Mouse (Mus musculus): ENCODE results near the gene Tspan10. TPM values are rescaled to one million over a fixed set of nuclear protein-coding genes. Genes with fewer than 3 reads are reported as not detected.
A peak's percentile ranks its signal among the peaks of the same experiment; 100 is the strongest.

The Tspan10 gene
- polyA plus RNA-seq, 1 experiment from 2014 or later = not detected

DNA sequence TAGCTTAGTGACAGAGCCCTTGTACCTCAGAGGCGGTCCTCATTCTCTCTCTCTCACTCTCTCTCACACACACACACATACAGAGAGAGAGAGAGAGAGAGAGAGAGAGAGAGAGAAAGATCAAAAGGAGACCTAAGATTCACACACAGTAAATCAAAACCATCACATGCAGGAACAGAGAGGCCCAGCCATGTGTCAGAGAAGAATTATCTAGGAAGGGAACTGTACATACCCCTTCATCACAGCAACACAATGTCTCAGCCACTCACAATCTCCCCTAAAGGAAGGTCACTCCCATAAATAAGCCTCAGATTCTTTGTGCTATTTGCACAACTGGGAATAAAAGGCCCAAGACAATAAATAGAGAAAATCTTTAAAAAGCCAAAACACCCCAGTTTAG is 23.9 kb upstream of the Tspan10 start:
- H3K27ac ChIP-seq (ENCODE audit: low read length) = no peak overlapping the region
- H3K9me3 ChIP-seq (replicated peaks; ENCODE audit: control insufficient read depth, low read length) = no peaks in the 10 kb centered on the region
- no peak overlapping the region for H3K4me3 ChIP-seq (ENCODE audit: low read depth, low read length)
- H3K9ac ChIP-seq (ENCODE audit: low read depth, low read length) = no peak overlapping the region
- no peaks in the 10 kb centered on the region; the same call in 1 of the 2 replicates for H3K4me1 ChIP-seq (ENCODE audit: control insufficient read depth, low read depth, low read length)
- no peak for ATAC-seq (ENCODE audit: low read depth)
- H3K36me3 ChIP-seq (ENCODE audit: control insufficient read depth, insufficient read depth) = peaks cover 67% of the 10 kb centered on the region
- WGBS (ENCODE audit: insufficient replicate concordance) = 84% methylated on average over 1 of the region's 1 CpGs
- H3K4me2 ChIP-seq (ENCODE audit: low read depth, low read length) = no peak overlapping the region
- H3K27me3 ChIP-seq (ENCODE audit: control insufficient read depth, insufficient read depth, low read depth, low read length) = no peaks in the 10 kb centered on the region

DNA sequence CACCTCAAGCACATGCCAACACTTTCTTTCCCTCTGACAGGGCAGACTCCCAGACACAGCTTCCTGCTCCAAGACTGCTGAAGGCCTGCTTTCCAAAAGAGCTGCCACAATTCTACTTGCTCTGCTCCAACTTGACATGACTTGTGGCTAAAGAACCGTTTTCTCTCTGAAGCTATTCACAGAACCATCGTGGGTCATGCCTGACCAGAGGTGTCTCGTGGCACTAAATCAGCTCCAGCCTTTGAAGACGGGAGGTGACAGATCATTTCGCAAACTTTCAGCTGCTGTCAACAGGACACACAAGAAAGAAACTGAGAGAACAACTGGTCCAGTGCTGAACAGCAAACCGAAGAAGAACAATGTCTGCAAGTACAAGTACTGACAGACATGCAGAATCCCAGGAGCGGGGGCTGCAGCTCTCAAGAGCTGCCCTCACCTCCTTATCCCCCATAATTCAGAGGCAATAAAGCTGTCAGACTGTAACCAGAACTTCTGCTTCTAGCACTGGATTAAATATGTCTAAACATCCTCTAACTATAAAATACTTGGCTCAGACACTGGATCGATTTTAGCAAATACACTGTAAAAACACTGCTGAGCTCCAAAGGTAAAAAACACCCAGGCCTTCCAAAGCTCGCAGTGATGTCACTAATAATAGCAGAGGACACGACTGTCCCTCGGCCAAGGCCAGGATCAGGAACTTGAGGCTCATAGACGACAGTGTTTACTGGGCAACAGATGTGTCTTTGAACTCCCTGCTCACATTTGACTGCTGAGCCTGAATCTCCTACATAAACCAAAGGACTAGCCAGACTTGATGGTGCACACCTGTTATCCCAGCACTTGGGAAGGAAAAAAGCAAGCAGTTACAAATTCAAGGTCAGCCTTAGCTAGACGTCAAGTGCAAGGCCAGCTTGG is 19.5 kb upstream of the Tspan10 start:
- no peak overlapping the region for H3K4me3 ChIP-seq (ENCODE audit: low read depth, low read length)
- WGBS (ENCODE audit: insufficient replicate concordance) = 74% methylated on average over 13 of the region's 13 CpGs
- H3K4me1 ChIP-seq (ENCODE audit: control insufficient read depth, low read depth, low read length) = no peaks in the 10 kb centered on the region; the same call in 1 of the 2 replicates
- ATAC-seq (ENCODE audit: low read depth) = no peak
- H3K27ac ChIP-seq (ENCODE audit: low read length) = no peak overlapping the region
- H3K9ac ChIP-seq (ENCODE audit: low read depth, low read length) = no peak overlapping the region
- H3K9me3 ChIP-seq (replicated peaks; ENCODE audit: control insufficient read depth, low read length) = no peaks in the 10 kb centered on the region
- no peak overlapping the region for H3K4me2 ChIP-seq (ENCODE audit: low read depth, low read length)
- H3K36me3 ChIP-seq (ENCODE audit: control insufficient read depth, insufficient read depth) = peaks cover 70% of the 10 kb centered on the region
- H3K27me3 ChIP-seq (ENCODE audit: control insufficient read depth, insufficient read depth, low read depth, low read length) = no peaks in the 10 kb centered on the region

DNA sequence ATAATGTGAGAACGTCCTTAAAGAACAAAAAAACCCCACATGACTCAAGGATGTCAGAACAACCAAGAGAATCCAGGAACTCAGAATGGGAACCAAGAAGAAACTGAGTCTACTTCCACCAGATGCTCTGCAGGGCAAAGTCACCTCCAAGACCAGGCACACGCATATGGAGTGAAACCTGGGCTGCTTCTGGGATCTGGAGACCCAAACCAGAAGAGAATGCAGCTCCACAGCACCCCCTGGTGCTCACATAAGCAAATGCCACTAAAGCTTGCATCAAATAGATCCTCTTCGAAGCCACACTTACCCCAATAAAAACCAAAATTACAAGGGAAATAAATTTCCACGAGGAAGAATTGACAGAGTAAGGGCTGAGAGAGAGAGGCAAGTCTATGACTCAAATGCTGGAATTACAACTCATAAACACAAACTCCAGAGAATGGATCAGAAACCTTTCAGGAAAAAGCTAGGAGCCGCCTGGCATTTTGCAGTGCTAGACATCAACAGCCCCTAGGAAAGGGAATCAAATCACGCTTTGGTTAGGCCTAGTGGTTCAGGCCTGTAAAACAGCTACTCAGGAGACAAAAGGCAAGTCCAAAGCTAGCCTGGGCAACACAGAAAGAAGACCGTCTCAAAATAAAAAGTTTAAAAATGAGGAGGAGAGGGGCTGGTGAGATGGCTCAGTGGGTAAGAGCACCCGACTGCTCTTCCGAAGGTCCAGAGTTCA is 18.7 kb upstream of the Tspan10 start:
- H3K4me1 ChIP-seq (ENCODE audit: control insufficient read depth, low read depth, low read length) = no peaks in the 10 kb centered on the region; the same call in 1 of the 2 replicates
- no peak overlapping the region for H3K4me2 ChIP-seq (ENCODE audit: low read depth, low read length)
- WGBS (ENCODE audit: insufficient replicate concordance) = 67% methylated on average over 9 of the region's 9 CpGs
- H3K9ac ChIP-seq (ENCODE audit: low read depth, low read length) = no peak overlapping the region
- no peaks in the 10 kb centered on the region for H3K9me3 ChIP-seq (replicated peaks; ENCODE audit: control insufficient read depth, low read length)
- no peak overlapping the region for H3K27ac ChIP-seq (ENCODE audit: low read length)
- ATAC-seq (ENCODE audit: low read depth) = no peak
- H3K36me3 ChIP-seq (ENCODE audit: control insufficient read depth, insufficient read depth) = peaks cover 73% of the 10 kb centered on the region
- H3K27me3 ChIP-seq (ENCODE audit: control insufficient read depth, insufficient read depth, low read depth, low read length) = no peaks in the 10 kb centered on the region
- no peak overlapping the region for H3K4me3 ChIP-seq (ENCODE audit: low read depth, low read length)

DNA sequence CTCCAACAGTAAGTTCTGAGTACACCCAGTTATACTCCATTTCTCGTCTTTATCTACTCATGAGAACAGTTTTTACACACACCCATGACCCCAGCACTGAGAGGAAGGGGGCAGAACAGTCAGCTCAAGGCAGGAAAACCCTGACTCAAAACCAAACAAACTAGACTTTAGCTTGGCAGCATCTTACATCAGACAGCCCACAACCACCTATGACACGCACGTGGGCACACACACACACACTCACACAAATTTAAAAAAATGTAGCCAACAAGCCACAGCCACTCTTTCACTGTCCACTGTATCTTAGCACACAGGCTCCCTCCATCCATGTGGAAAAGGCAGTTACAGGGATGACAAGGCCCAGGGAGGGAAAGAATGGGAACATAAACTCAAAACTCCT is 15.7 kb upstream of the Tspan10 start:
- H3K27ac ChIP-seq (ENCODE audit: low read length) = no peak overlapping the region
- H3K4me3 ChIP-seq (ENCODE audit: low read depth, low read length) = no peak overlapping the region
- H3K9me3 ChIP-seq (replicated peaks; ENCODE audit: control insufficient read depth, low read length) = no peaks in the 10 kb centered on the region
- H3K9ac ChIP-seq (ENCODE audit: low read depth, low read length) = no peak overlapping the region
- WGBS (ENCODE audit: insufficient replicate concordance) = 77% methylated on average over 3 of the region's 3 CpGs
- no peaks in the 10 kb centered on the region; the same call in 1 of the 2 replicates for H3K4me1 ChIP-seq (ENCODE audit: control insufficient read depth, low read depth, low read length)
- H3K36me3 ChIP-seq (ENCODE audit: control insufficient read depth, insufficient read depth) = peaks cover 58% of the 10 kb centered on the region
- H3K4me2 ChIP-seq (ENCODE audit: low read depth, low read length) = no peak overlapping the region
- no peaks in the 10 kb centered on the region for H3K27me3 ChIP-seq (ENCODE audit: control insufficient read depth, insufficient read depth, low read depth, low read length)
- no peak for ATAC-seq (ENCODE audit: low read depth)

DNA sequence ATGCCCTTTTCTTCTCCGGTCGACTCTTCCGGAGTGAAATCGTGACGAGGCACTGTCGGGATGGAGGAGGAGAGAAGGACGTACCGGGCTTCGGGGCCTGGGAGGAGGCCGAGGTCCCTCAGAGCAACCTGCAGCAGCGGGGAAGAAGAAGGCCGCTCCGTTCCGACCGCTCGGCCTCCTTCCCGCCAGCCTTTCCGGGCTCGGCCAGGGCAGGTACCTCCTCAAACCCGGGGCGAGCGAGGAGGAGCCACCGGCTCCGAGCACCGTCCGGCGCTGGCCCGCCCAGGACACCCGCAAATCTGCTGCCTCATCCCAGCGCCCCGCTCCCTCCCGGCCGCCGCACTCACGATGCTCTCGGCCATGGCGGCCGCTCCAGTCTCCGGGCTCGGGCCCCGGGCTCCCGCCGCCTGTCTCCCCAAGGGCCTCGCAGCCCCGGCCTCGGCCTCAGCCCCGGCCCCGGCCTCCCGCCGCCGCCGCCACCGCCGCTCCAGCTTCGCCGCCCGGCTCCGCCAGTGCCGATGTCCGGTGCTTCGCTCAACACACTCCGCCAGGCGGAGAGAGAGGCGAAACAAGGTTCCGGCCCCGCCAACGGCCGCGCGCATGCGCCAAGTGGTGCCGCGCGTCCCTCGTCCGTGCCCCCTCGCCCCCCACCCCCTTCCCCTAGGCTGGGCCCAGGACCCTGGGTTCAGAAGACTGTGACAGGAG is 5.1 kb upstream of the Tspan10 start, which contains the start of gene Nploc4:
Gene Nploc4, minus strand, starts transcription at position 557 of the 705 bp plus-strand sequence.
- peak within 1 kb of the TSS; percentile 91 for H3K4me3 ChIP-seq (ENCODE audit: low read depth, low read length)
- H3K9ac ChIP-seq (ENCODE audit: low read depth, low read length) = peak within 1 kb of the TSS; percentile 98
- peak; percentile 94 for ATAC-seq (ENCODE audit: low read depth)

DNA sequence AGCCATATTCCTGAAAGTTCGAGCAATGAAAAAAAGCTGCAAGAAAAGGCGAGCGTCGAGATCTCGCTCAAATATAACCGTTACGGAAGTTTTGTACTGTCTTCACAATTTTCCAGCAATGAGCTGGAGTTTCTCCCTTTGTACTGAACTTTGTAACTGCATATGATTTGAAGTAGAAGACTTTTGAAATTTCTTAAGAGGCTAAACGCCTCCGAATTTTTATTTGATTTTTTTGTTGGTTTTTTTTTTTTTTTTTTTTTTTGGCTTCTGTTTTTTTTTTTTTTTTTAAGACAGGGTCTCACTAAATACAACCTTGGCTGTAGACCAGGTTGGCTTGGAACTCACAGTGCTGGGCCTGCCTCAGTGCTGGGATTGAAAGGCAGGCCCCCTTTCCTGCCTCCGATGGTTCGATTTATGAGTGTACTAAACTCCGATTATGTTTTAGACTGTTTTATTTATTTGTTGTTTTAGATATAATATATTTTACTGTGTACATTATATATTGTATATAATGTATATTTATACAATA is 4.5 kb upstream of the Tspan10 start:
- WGBS (ENCODE audit: insufficient replicate concordance) = 25% methylated on average over 12 of the region's 12 CpGs
- peaks cover 11% of the 10 kb centered on the region for H3K4me1 ChIP-seq (ENCODE audit: control insufficient read depth, low read depth, low read length)
- H3K27me3 ChIP-seq (ENCODE audit: control insufficient read depth, insufficient read depth, low read depth, low read length) = no peaks in the 10 kb centered on the region
- H3K4me2 ChIP-seq (ENCODE audit: low read depth, low read length) = peak overlapping the region; percentile 78
- H3K9ac ChIP-seq (ENCODE audit: low read depth, low read length) = peak overlapping the region; percentile 98
- H3K36me3 ChIP-seq (ENCODE audit: control insufficient read depth, insufficient read depth) = peaks cover 10% of the 10 kb centered on the region
- no peaks in the 10 kb centered on the region for H3K9me3 ChIP-seq (replicated peaks; ENCODE audit: control insufficient read depth, low read length)
- H3K27ac ChIP-seq (ENCODE audit: low read length) = peak overlapping the region; percentile 93
- no peak for ATAC-seq (ENCODE audit: low read depth)
- H3K4me3 ChIP-seq (ENCODE audit: low read depth, low read length) = peak overlapping the region; percentile 91

More for the DNA sequence above, 5.1 kb upstream of the Tspan10 start, which contains the start of gene Nploc4:
- Histone ChIP-seq H3K27me3 (ENCODE audit: control insufficient read depth, insufficient read depth, low read depth, low read length) (no peaks in the 10 kb centered on the region), H3K9me3 (replicated peaks; ENCODE audit: control insufficient read depth, low read length) (no peaks in the 10 kb centered on the region), H3K27ac (ENCODE audit: low read length) (peak within 1 kb of the TSS; percentile 93), H3K4me2 (ENCODE audit: low read depth, low read length) (peak within 1 kb of the TSS; percentile 78), H3K36me3 (ENCODE audit: control insufficient read depth, insufficient read depth) (peaks cover 16% of the 10 kb centered on the region), H3K4me1 (ENCODE audit: control insufficient read depth, low read depth, low read length) (peaks cover 11% of the 10 kb centered on the region)
- WGBS (ENCODE audit: insufficient replicate concordance) = under 1% methylated on average over 71 of the region's 77 CpGs

DNA sequence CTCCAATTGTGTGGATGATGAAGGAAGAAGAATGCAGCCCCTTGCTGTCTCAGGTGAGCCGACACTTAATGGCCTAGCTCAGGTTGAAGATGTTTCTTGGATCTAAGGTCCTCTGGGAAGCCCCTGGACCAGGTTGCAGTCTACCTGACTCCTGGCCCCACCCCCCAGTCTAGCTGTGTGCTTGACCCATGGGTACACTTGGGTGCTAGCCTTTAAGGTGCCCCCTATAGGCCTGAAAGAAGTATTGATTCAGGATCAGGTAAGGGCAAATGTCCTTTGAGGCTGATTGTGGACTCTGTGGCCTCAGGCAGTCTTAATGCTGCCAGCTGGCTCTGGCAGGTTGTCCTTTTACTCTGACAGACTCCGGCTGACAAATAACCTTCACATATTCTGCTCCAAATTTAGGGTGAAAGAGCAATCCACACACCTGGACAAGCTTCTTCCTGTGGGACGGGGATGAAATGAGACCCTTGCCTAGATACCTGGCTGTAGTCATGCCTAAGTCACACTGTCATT is 379 bp downstream of the Tspan10 start:
- Histone ChIP-seq H3K27ac (ENCODE audit: low read length) (no peak overlapping the region), H3K27me3 (ENCODE audit: control insufficient read depth, insufficient read depth, low read depth, low read length) (no peaks in the 10 kb centered on the region), H3K36me3 (ENCODE audit: control insufficient read depth, insufficient read depth) (no peaks in the 10 kb centered on the region), H3K9ac (ENCODE audit: low read depth, low read length) (no peak overlapping the region), H3K4me1 (ENCODE audit: control insufficient read depth, low read depth, low read length) (no peaks in the 10 kb centered on the region), H3K4me3 (ENCODE audit: low read depth, low read length) (no peak overlapping the region), H3K9me3 (replicated peaks; ENCODE audit: control insufficient read depth, low read length) (no peaks in the 10 kb centered on the region), H3K4me2 (ENCODE audit: low read depth, low read length) (no peak overlapping the region)
- ATAC-seq (ENCODE audit: low read depth) = no peak
- WGBS (ENCODE audit: insufficient replicate concordance) = 67% methylated on average over 3 of the region's 3 CpGs

DNA sequence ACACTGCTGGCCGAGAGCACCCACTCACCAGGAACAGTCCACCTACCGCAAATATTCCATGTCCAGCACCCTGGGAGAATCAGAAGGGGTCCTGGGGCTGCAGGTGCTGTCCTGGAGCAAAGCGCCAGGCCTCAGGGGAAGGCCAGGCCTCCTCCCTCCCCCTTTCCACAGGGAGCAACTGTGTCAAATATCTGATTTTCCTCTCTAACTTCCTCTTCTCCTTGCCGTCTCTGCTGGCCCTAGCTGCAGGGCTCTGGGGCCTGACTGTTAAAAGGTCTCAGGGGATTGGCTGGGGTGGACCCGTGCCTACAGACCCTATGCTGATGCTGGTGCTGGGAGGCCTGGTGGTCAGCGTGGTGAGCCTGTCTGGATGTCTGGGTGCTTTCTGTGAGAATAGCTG is 1.7 kb downstream of the Tspan10 start:
- Histone ChIP-seq H3K9ac (ENCODE audit: low read depth, low read length) (no peak overlapping the region), H3K9me3 (replicated peaks; ENCODE audit: control insufficient read depth, low read length) (no peaks in the 10 kb centered on the region), H3K36me3 (ENCODE audit: control insufficient read depth, insufficient read depth) (no peaks in the 10 kb centered on the region), H3K4me3 (ENCODE audit: low read depth, low read length) (no peak overlapping the region), H3K27ac (ENCODE audit: low read length) (no peak overlapping the region), H3K4me1 (ENCODE audit: control insufficient read depth, low read depth, low read length) (no peaks in the 10 kb centered on the region), H3K27me3 (ENCODE audit: control insufficient read depth, insufficient read depth, low read depth, low read length) (no peaks in the 10 kb centered on the region), H3K4me2 (ENCODE audit: low read depth, low read length) (no peak overlapping the region)
- ATAC-seq (ENCODE audit: low read depth) = no peak
- WGBS (ENCODE audit: insufficient replicate concordance) = 50% methylated on average over 6 of the region's 6 CpGs

Measured in liver, embryonic 16.5 days (tissue).